Mouse (Mus musculus): ENCODE measurements around the gene Gstt3. TPM values are rescaled to one million over a fixed set of nuclear protein-coding genes. Genes with fewer than 3 reads are reported as not detected.

Gene Gstt3
- polyA plus RNA-seq (2015; fragmentation: Nextera tagmentation; extraction: Ambion mirVana) = 34.2 and 36.4 TPM in 2 replicates

GRCm38 (mm10) chr10:75780769-75781578 lies at the start of gene Gstt3, which contains the start of gene Gm20441:
Gene Gstt3 (minus strand): TSS chr10:75781414.
Gene Gm20441 (minus strand): TSS chr10:75780954.
- Histone ChIP-seq H3K9me3 (ENCODE audit: control insufficient read depth, low read length) (no peaks in the 10 kb centered on the region), H3K36me3 (ENCODE audit: control insufficient read depth, insufficient read depth, low read length) (no peaks in the 10 kb centered on the region), H3K4me2 (ENCODE audit: low read depth, low read length) (peak within 1 kb of the TSS; percentile 91), H3K27ac (ENCODE audit: low read length) (peak within 1 kb of the TSS; percentile 91), H3K27me3 (ENCODE audit: control insufficient read depth, insufficient read depth, low read depth, low read length) (no peaks in the 10 kb centered on the region), H3K9ac (ENCODE audit: low read length) (peak within 1 kb of the TSS; percentile 70), H3K4me3 (ENCODE audit: low read length) (peak within 1 kb of the TSS; percentile 56), H3K4me1 (replicated peaks; ENCODE audit: control insufficient read depth, insufficient read depth, low read length) (peaks cover 6% of the 10 kb centered on the region)
- peak; percentile 93 for ATAC-seq (ENCODE audit: low read depth)
- under 1% methylated on average over 28 of the region's 28 CpGs for WGBS

GRCm38 (mm10) chr10:75830275-75830670 lies 49.1 kb upstream of the Gstt3 start:
- no peak for ATAC-seq (ENCODE audit: low read depth)
- Histone ChIP-seq H3K4me2 (ENCODE audit: low read depth, low read length) (no peak overlapping the region), H3K9ac (ENCODE audit: low read length) (no peak overlapping the region), H3K27ac (ENCODE audit: low read length) (no peak overlapping the region), H3K27me3 (ENCODE audit: control insufficient read depth, insufficient read depth, low read depth, low read length) (no peaks in the 10 kb centered on the region), H3K4me1 (replicated peaks; ENCODE audit: control insufficient read depth, insufficient read depth, low read length) (peaks cover 34% of the 10 kb centered on the region), H3K9me3 (ENCODE audit: control insufficient read depth, low read length) (no peaks in the 10 kb centered on the region), H3K4me3 (ENCODE audit: low read length) (no peak overlapping the region), H3K36me3 (ENCODE audit: control insufficient read depth, insufficient read depth, low read length) (no peaks in the 10 kb centered on the region)
- 71% methylated on average over 2 of the region's 2 CpGs for WGBS

- WGBS = 63% methylated on average over 2 of the region's 2 CpGs
- Histone ChIP-seq H3K36me3 (ENCODE audit: control insufficient read depth, insufficient read depth, low read length) (no peaks in the 10 kb centered on the region), H3K27ac (ENCODE audit: low read length) (no peak overlapping the region), H3K4me3 (ENCODE audit: low read length) (no peak overlapping the region), H3K4me1 (replicated peaks; ENCODE audit: control insufficient read depth, insufficient read depth, low read length) (peaks cover 28% of the 10 kb centered on the region), H3K9me3 (ENCODE audit: control insufficient read depth, low read length) (no peaks in the 10 kb centered on the region), H3K4me2 (ENCODE audit: low read depth, low read length) (no peak overlapping the region), H3K27me3 (ENCODE audit: control insufficient read depth, insufficient read depth, low read depth, low read length) (no peaks in the 10 kb centered on the region), H3K9ac (ENCODE audit: low read length) (no peak overlapping the region)
- ATAC-seq (ENCODE audit: low read depth) = no peak
These were observed 48.5 kb upstream of the Gstt3 start for GRCm38 (mm10) chr10:75829529-75830274.

GRCm38 (mm10) chr10:75828500-75828931 lies 47.3 kb upstream of the Gstt3 start:
- H3K4me3 ChIP-seq (ENCODE audit: low read length) = no peak overlapping the region
- peak; percentile 39 for ATAC-seq (ENCODE audit: low read depth)
- H3K27me3 ChIP-seq (ENCODE audit: control insufficient read depth, insufficient read depth, low read depth, low read length) = no peaks in the 10 kb centered on the region
- no peak overlapping the region for H3K27ac ChIP-seq (ENCODE audit: low read length)
- no peak overlapping the region for H3K4me2 ChIP-seq (ENCODE audit: low read depth, low read length)
- H3K4me1 ChIP-seq (replicated peaks; ENCODE audit: control insufficient read depth, insufficient read depth, low read length) = peaks cover 18% of the 10 kb centered on the region
- no peaks in the 10 kb centered on the region for H3K36me3 ChIP-seq (ENCODE audit: control insufficient read depth, insufficient read depth, low read length)
- H3K9me3 ChIP-seq (ENCODE audit: control insufficient read depth, low read length) = no peaks in the 10 kb centered on the region
- no peak overlapping the region for H3K9ac ChIP-seq (ENCODE audit: low read length)

- Histone ChIP-seq H3K4me3 (ENCODE audit: low read length) (no peak overlapping the region), H3K9ac (ENCODE audit: low read length) (no peak overlapping the region), H3K27ac (ENCODE audit: low read length) (no peak overlapping the region), H3K4me2 (ENCODE audit: low read depth, low read length) (no peak overlapping the region), H3K9me3 (ENCODE audit: control insufficient read depth, low read length) (no peaks in the 10 kb centered on the region), H3K36me3 (ENCODE audit: control insufficient read depth, insufficient read depth, low read length) (no peaks in the 10 kb centered on the region), H3K4me1 (replicated peaks; ENCODE audit: control insufficient read depth, insufficient read depth, low read length) (peaks cover 13% of the 10 kb centered on the region), H3K27me3 (ENCODE audit: control insufficient read depth, insufficient read depth, low read depth, low read length) (no peaks in the 10 kb centered on the region)
- peak; percentile 59 for ATAC-seq (ENCODE audit: low read depth)
- WGBS = 63% methylated on average over 4 of the region's 4 CpGs
These were observed 46.6 kb upstream of the Gstt3 start for GRCm38 (mm10) chr10:75827668-75828360.

GRCm38 (mm10) chr10:75824530-75824929 lies 43.3 kb upstream of the Gstt3 start:
- no peak overlapping the region for H3K9ac ChIP-seq (ENCODE audit: low read length)
- H3K36me3 ChIP-seq (ENCODE audit: control insufficient read depth, insufficient read depth, low read length) = no peaks in the 10 kb centered on the region
- H3K9me3 ChIP-seq (ENCODE audit: control insufficient read depth, low read length) = no peaks in the 10 kb centered on the region
- ATAC-seq (ENCODE audit: low read depth) = no peak
- 76% methylated on average over 4 of the region's 4 CpGs for WGBS
- no peak overlapping the region for H3K4me3 ChIP-seq (ENCODE audit: low read length)
- H3K27me3 ChIP-seq (ENCODE audit: control insufficient read depth, insufficient read depth, low read depth, low read length) = no peaks in the 10 kb centered on the region
- H3K4me2 ChIP-seq (ENCODE audit: low read depth, low read length) = no peak overlapping the region
- no peak overlapping the region for H3K27ac ChIP-seq (ENCODE audit: low read length)
- H3K4me1 ChIP-seq (replicated peaks; ENCODE audit: control insufficient read depth, insufficient read depth, low read length) = peaks cover 9% of the 10 kb centered on the region

GRCm38 (mm10) chr10:75823782-75824181 lies 42.6 kb upstream of the Gstt3 start:
- WGBS = 85% methylated on average over 1 of the region's 1 CpGs
- no peak for ATAC-seq (ENCODE audit: low read depth)
- no peak overlapping the region for H3K9ac ChIP-seq (ENCODE audit: low read length)
- no peaks in the 10 kb centered on the region for H3K9me3 ChIP-seq (ENCODE audit: control insufficient read depth, low read length)
- H3K36me3 ChIP-seq (ENCODE audit: control insufficient read depth, insufficient read depth, low read length) = no peaks in the 10 kb centered on the region
- peaks cover 8% of the 10 kb centered on the region for H3K4me1 ChIP-seq (replicated peaks; ENCODE audit: control insufficient read depth, insufficient read depth, low read length)
- H3K4me3 ChIP-seq (ENCODE audit: low read length) = no peak overlapping the region
- no peak overlapping the region for H3K27ac ChIP-seq (ENCODE audit: low read length)
- H3K4me2 ChIP-seq (ENCODE audit: low read depth, low read length) = no peak overlapping the region
- H3K27me3 ChIP-seq (ENCODE audit: control insufficient read depth, insufficient read depth, low read depth, low read length) = no peaks in the 10 kb centered on the region

- no peak within 1 kb of the TSS for H3K27ac ChIP-seq (ENCODE audit: low read length)
- ATAC-seq (ENCODE audit: low read depth) = no peak
- H3K9me3 ChIP-seq (ENCODE audit: control insufficient read depth, low read length) = no peaks in the 10 kb centered on the region
- 94% methylated on average over 2 of the region's 2 CpGs for WGBS
- no peak within 1 kb of the TSS for H3K9ac ChIP-seq (ENCODE audit: low read length)
- H3K4me3 ChIP-seq (ENCODE audit: low read length) = no peak within 1 kb of the TSS
- H3K4me2 ChIP-seq (ENCODE audit: low read depth, low read length) = no peak within 1 kb of the TSS
- peaks cover 2% of the 10 kb centered on the region for H3K4me1 ChIP-seq (replicated peaks; ENCODE audit: control insufficient read depth, insufficient read depth, low read length)
- no peaks in the 10 kb centered on the region for H3K27me3 ChIP-seq (ENCODE audit: control insufficient read depth, insufficient read depth, low read depth, low read length)
- no peaks in the 10 kb centered on the region for H3K36me3 ChIP-seq (ENCODE audit: control insufficient read depth, insufficient read depth, low read length)
These were observed 41.2 kb upstream of the Gstt3 start, which contains the start of gene Gstt4 for GRCm38 (mm10) chr10:75822443-75822842. Gene Gstt4 (minus strand): TSS chr10:75822543.

GRCm38 (mm10) chr10:75819882-75820281 lies 38.7 kb upstream of the Gstt3 start:
- Histone ChIP-seq H3K4me2 (ENCODE audit: low read depth, low read length) (no peak overlapping the region), H3K9ac (ENCODE audit: low read length) (no peak overlapping the region), H3K36me3 (ENCODE audit: control insufficient read depth, insufficient read depth, low read length) (no peaks in the 10 kb centered on the region), H3K27me3 (ENCODE audit: control insufficient read depth, insufficient read depth, low read depth, low read length) (no peaks in the 10 kb centered on the region), H3K27ac (ENCODE audit: low read length) (no peak overlapping the region), H3K9me3 (ENCODE audit: control insufficient read depth, low read length) (no peaks in the 10 kb centered on the region), H3K4me3 (ENCODE audit: low read length) (no peak overlapping the region), H3K4me1 (replicated peaks; ENCODE audit: control insufficient read depth, insufficient read depth, low read length) (no peaks in the 10 kb centered on the region)
- 85% methylated on average over 5 of the region's 5 CpGs for WGBS
- no peak for ATAC-seq (ENCODE audit: low read depth)
